Mouse (Mus musculus) embryonic facial prominence, embryonic 14.5 days (tissue): ENCODE results near the gene Brpf3. TPM values are rescaled to one million over a fixed set of nuclear protein-coding genes. Genes with fewer than 3 reads are reported as not detected.

ENCODE experiments used
- ATAC-seq: fragments of 200-750 bp; cut with Nextera tagmentation; 2 replicates; pipeline ENCODE4 v1.8.0; 2017; ENCODE audit warnings: low read depth, moderate number of reproducible peaks, moderate TSS enrichment
- DNase-seq: peaks from one replicate; pipeline ENCODE4 v3.0.0-alpha.2; 2015; ENCODE audit warnings: low spot score
- H3K27ac ChIP-seq: fragments of 300-500 bp; sonication (generic); replicated peaks from 2 replicates; pipeline ENCODE4 v1.5.1; 2014; ENCODE audit warnings: low read depth, mild to moderate bottlenecking, low read length, moderate library complexity
- H3K27me3 ChIP-seq: fragments of 300-500 bp; sonication (generic); replicated peaks from 2 replicates; pipeline ENCODE4 v1.6.1; 2014; ENCODE audit warnings: low read length; ENCODE audit not compliant: control insufficient read depth, insufficient read depth
- H3K36me3 ChIP-seq: fragments of 300-500 bp; sonication (generic); 2 replicates; pipeline ENCODE4 v1.6.1; 2014; ENCODE audit warnings: low read length, mixed read lengths; ENCODE audit not compliant: control insufficient read depth, insufficient read depth
- H3K4me1 ChIP-seq: fragments of 300-500 bp; sonication (generic); 2 replicates; pipeline ENCODE4 v1.6.1; 2014; ENCODE audit warnings: antibody characterized with exemption, low read length; ENCODE audit not compliant: control insufficient read depth, insufficient read depth
- H3K4me2 ChIP-seq: fragments of 300-500 bp; sonication (generic); 2 replicates; pipeline ENCODE4 v1.6.1; 2014; ENCODE audit warnings: low read depth, mild to moderate bottlenecking, low read length, moderate library complexity, mixed read lengths
- H3K4me3 ChIP-seq: fragments of 300-500 bp; sonication (generic); 2 replicates; pipeline ENCODE4 v1.5.1; 2014; ENCODE audit warnings: low read depth, mild to moderate bottlenecking, low read length
- H3K9ac ChIP-seq: fragments of 300-500 bp; sonication (generic); 2 replicates; pipeline ENCODE4 v1.6.1; 2014; ENCODE audit warnings: low read depth, mild to moderate bottlenecking, low read length, moderate library complexity, mixed read lengths
- H3K9me3 ChIP-seq: fragments of 300-500 bp; sonication (generic); 2 replicates; pipeline ENCODE4 v1.6.1; 2016; ENCODE audit warnings: low read length; ENCODE audit not compliant: control insufficient read depth
- WGBS: fragments of 180-500 bp; shearing (Covaris S2); extraction: QIAGEN DNeasy Blood & Tissue Kit; methylation state at CpG from one replicate; pipeline ENCODE4 v1.1.7; 2014; 5-methylcytosine and 5-hydroxymethylcytosine counted together
- polyA plus RNA-seq: library from polyadenylated mRNA; unstranded; fragments of >200 nt; fragmentation: Nextera tagmentation; extraction: Ambion mirVana; gene quantifications from 2 replicates; pipeline ENCODE4 v1.2.1, GENCODE M21; 2014

Gene Brpf3
- polyA plus RNA-seq, 1 experiment from 2014 or later, result 10.2 TPM

DNA sequence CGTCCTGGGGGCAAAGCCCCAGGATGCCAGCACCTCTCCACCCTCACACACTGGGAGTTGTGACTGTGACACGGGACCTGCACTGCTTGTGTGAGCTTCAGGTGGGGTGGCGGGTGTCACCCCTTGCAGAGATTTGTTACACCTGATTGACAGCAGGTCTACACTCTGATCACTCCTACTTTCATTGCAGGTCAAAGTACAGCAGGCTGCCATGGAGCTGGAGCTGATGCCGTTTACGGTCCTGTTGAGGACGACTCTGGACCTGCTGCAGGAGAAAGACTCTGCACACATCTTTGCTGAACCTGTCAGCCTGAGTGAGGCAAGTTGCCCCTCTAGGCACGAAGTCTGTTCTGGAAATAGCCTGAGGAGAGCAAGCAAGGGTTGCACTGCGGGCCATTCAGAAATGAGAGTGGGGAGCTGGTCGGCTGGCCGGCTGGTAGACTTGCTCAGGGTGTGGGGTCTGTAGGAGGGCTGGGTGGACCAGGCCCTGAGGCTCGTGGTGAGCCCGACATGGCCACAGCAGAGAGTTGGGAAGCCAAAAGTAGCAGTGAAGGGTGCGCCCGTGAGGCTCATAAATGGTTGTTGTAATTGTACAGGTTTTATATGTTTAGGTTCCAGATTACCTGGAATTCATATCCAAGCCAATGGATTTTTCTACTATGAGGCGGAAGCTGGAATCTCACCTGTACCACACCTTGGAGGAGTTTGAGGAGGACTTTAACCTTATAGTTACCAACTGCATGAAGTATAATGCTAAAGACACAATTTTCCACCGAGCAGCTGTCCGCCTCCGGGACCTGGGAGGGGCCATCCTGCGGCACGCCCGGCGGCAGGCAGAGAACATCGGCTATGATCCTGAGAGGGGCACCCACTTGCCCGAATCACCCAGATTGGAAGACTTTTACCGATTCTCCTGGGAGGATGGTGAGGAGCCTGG lies 16.3 kb downstream of the Brpf3 start:
- H3K4me1 ChIP-seq, result no peaks in the 10 kb centered on the region
- H3K9ac ChIP-seq, result no peak overlapping the region
- DNase-seq (no peak), ATAC-seq (no peak)
- H3K36me3 ChIP-seq, result peaks cover 96% of the 10 kb centered on the region
- H3K9me3 ChIP-seq, result no peaks in the 10 kb centered on the region
- H3K27ac ChIP-seq, result no peak overlapping the region
- H3K27me3 ChIP-seq, result no peaks in the 10 kb centered on the region
- no peak overlapping the region for H3K4me2 ChIP-seq
- no peak overlapping the region for H3K4me3 ChIP-seq
- 96% methylated on average over 25 of the region's 25 CpGs for WGBS

DNA sequence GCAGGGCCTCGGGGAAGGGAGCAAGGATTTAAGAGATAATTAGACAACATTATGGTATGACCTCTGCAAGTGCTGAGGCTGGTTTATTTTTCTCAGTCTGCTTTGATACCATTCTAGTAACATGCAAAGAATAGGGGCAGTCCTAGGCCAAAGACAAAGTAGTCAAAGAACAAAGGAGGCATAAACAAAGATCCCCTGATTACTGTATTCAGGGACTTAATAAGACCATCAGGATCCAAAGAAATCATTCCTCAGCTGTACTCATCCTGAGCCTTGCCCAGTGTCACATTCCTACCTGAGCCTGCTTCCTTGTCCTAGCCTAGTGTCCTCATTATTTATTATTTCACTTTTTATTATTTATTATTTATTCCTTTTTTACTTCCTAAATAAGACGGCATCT lies 19.3 kb downstream of the Brpf3 start:
- Histone ChIP-seq H3K4me3 (no peak overlapping the region), H3K36me3 (peaks cover 96% of the 10 kb centered on the region), H3K9me3 (no peaks in the 10 kb centered on the region), H3K27me3 (no peaks in the 10 kb centered on the region), H3K9ac (no peak overlapping the region), H3K27ac (no peak overlapping the region), H3K4me2 (no peak overlapping the region), H3K4me1 (no peaks in the 10 kb centered on the region)
- 79% methylated on average over 2 of the region's 2 CpGs for WGBS
- DNase-seq, result no peak
- no peak for ATAC-seq

DNA sequence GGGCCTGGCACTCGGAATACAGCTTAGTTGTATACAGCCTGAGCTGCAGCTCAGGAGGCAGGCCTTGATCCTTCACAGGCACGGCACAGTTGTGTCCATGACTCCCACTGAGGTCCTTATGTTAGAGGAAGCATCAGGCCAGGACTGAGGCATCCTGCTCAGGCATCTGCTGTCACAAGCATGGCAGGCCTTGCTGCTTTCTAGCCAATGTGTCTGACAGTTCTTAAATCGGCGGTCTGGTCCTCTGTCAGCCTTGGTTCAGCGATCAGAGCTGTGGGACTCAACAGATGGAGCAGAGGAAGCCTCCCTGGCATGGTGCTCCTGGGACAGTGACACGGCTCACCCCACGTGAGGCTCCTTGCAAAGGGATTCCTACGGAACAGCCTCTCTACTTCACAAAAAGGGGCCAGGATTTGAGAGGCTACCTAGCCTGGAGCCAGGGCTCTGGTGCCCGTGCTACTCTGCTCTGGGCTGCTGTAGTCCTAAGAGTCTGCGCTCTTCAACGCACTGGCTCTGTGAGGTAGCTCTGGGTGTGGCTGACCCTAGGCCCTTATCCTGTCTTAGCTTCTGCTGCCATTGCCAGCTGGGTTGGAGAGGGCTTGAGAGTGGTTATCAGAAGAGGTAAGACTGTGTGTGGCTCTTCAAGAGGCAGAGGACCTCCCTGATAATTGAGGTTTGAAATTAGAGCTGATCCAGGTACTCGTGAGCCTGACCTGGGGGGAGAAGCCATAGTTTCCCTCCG lies 22.3 kb downstream of the Brpf3 start:
- H3K4me3 ChIP-seq, result no peak overlapping the region
- DNase-seq, result no peak
- no peak for ATAC-seq
- peaks cover 97% of the 10 kb centered on the region for H3K36me3 ChIP-seq
- no peak overlapping the region for H3K4me2 ChIP-seq
- no peaks in the 10 kb centered on the region for H3K9me3 ChIP-seq
- H3K27ac ChIP-seq, result no peak overlapping the region
- 90% methylated on average over 13 of the region's 13 CpGs for WGBS
- no peak overlapping the region for H3K9ac ChIP-seq
- H3K4me1 ChIP-seq, result no peaks in the 10 kb centered on the region
- no peaks in the 10 kb centered on the region for H3K27me3 ChIP-seq

DNA sequence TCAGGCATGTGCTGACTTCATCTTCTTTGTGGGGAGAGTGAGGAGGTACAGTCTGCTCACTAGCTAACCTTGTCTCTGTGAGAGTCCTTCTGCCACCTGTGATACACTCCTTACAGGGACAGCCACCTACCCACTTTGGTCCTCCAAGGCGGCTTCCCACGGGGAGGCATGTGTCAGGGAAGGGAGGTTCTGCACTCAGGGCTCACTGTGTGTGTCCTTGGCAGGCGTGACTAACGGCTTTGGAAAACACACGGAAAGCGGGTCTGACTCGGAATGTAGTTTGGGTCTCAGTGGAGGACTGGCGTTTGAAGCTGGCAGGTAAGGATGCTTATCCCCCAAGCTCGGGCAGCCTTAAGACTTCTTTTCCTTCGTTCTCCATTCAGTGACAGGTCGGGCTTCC lies 22.9 kb downstream of the Brpf3 start:
- no peak for ATAC-seq
- no peak overlapping the region for H3K4me3 ChIP-seq
- no peak overlapping the region for H3K9ac ChIP-seq
- no peaks in the 10 kb centered on the region for H3K4me1 ChIP-seq
- H3K36me3 ChIP-seq, result peaks cover 97% of the 10 kb centered on the region
- WGBS, result 85% methylated on average over 11 of the region's 11 CpGs
- H3K4me2 ChIP-seq, result no peak overlapping the region
- DNase-seq, result no peak
- H3K27me3 ChIP-seq, result no peaks in the 10 kb centered on the region
- H3K9me3 ChIP-seq, result no peaks in the 10 kb centered on the region
- no peak overlapping the region for H3K27ac ChIP-seq

DNA sequence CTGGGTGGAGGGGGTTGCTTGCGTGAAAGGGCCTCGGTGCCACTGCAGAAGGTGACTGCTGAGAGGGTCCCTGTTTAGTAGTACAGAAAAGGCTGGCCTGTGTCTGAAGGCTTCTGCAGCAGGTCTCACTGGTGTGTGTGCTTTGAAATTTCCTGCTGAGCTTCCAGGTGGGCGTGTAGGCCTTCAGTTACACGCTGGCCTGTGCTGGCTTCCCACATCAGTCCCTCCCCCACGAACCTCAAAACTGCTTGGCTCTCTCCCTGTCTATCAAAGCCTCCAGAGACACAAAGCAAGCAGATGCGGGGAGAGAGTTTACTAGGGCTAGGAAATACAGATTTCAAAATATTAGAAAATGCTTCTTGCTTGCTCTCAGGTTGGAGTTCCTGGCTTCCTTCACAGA lies 24.0 kb downstream of the Brpf3 start:
- no peaks in the 10 kb centered on the region for H3K27me3 ChIP-seq
- H3K4me2 ChIP-seq, result no peak overlapping the region

DNA sequence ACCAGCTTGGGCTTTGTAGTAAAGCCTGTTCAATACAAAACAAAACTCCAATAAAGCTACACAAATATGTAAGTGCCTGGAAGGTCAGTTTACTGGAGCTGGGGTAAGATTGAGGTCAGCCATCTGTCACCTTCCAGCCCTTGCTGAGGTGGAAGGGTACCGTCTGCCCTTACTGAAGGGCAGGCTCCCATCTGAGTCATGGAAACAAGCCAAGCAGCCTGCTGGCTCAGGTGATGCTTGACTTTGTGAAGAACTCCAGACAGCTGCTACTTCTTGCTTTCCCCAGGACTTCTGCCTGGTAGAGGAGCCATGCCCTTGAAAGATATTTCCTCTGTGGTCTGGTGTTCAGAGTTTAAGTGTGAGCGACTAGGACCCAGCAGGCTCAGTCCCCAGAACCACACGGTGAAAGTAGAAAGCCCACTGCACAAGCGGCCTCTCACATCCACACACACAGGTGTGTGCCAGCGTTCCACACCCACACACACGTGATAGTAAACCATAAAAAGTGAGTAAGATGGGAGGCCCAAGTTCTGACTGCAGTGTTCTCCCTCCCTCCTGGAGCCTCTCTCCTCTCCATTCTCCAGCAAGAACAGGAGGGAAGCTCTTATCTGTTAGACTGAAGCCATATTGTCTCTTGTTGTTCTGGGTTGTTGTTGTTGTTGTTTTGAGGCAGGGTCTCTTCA lies 24.6 kb downstream of the Brpf3 start:
- Histone ChIP-seq H3K27me3 (no peaks in the 10 kb centered on the region), H3K4me1 (no peaks in the 10 kb centered on the region), H3K4me3 (no peak overlapping the region), H3K9me3 (no peaks in the 10 kb centered on the region), H3K36me3 (peaks cover 99% of the 10 kb centered on the region), H3K4me2 (no peak overlapping the region), H3K27ac (no peak overlapping the region), H3K9ac (no peak overlapping the region)
- WGBS, result 93% methylated on average over 6 of the region's 6 CpGs
- no peak for ATAC-seq
- DNase-seq, result no peak

More for the DNA sequence above, 24.0 kb downstream of the Brpf3 start:
- Histone ChIP-seq H3K27ac (no peak overlapping the region), H3K36me3 (peaks cover 99% of the 10 kb centered on the region), H3K4me3 (no peak overlapping the region), H3K9me3 (no peaks in the 10 kb centered on the region), H3K4me1 (no peaks in the 10 kb centered on the region), H3K9ac (no peak overlapping the region)
- 79% methylated on average over 6 of the region's 6 CpGs for WGBS
- ATAC-seq, result no peak
- DNase-seq, result no peak

DNA sequence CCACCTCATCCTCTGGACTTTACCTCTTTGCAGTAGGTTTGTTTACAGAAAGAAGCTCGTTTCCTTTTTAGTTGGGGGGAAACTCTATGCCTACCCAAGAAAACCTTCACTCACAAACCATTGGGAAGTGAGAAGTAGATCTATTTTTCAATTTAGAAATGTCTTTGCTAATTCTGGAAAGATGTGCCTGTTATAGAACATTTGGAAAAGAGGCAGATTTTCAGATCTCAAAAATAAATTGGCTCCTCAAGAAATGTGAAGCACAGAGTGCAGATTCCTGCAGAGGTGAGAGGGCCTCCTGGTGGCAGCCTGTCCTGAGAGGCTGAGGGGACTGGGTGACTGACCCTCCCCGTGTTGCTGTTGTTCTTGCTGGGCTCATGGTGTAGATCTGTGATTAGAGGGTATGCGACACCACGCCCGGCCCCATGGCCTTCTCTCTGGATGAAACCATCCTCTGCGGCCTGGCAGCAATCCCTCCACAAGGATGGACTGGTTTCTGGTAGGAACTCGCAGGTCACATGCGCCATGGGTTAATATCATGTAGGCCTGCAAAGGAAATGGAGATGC lies 26.9 kb downstream of the Brpf3 start:
- WGBS, result 92% methylated on average over 8 of the region's 8 CpGs
- no peaks in the 10 kb centered on the region for H3K9me3 ChIP-seq

DNA sequence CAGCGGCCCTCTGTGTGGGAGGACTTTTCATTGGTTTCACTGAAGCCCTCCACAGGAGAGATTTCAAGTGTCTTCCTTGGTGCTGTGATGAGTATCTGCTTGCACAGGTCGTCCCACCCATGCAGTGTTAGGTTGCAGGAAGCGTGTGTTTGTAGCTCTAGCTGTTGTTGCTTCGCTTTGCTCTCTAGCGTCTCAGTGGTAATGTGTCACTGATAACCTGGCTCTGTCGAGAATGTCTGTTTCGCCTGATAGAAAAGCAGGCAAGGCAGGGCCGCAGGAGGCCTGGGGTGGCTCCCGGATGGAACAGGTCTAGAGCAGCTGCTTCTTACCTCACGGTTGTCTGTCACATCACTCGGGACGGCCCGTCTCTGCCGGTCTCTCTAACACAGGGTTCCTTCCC lies 28.2 kb downstream of the Brpf3 start:
- H3K27me3 ChIP-seq, result no peaks in the 10 kb centered on the region
- H3K4me2 ChIP-seq, result no peak overlapping the region
- DNase-seq (no peak), ATAC-seq (no peak)
- no peak overlapping the region for H3K27ac ChIP-seq
- H3K9ac ChIP-seq, result no peak overlapping the region
- no peaks in the 10 kb centered on the region for H3K9me3 ChIP-seq
- H3K4me3 ChIP-seq, result no peak overlapping the region
- H3K36me3 ChIP-seq, result peaks cover 98% of the 10 kb centered on the region
- no peaks in the 10 kb centered on the region for H3K4me1 ChIP-seq
- 80% methylated on average over 14 of the region's 14 CpGs for WGBS

More for the DNA sequence above, 26.9 kb downstream of the Brpf3 start:
- DNase-seq (no peak), ATAC-seq (no peak)
- Histone ChIP-seq H3K4me2 (no peak overlapping the region), H3K4me1 (no peaks in the 10 kb centered on the region), H3K27ac (no peak overlapping the region), H3K4me3 (no peak overlapping the region), H3K9ac (no peak overlapping the region), H3K27me3 (no peaks in the 10 kb centered on the region), H3K36me3 (peaks cover 98% of the 10 kb centered on the region)
